Comparison of ENCODE assay signal across 13 mouse cellular contexts in genomic region chr4:148214460-148215136, GRCm38 (mm10). TPM values are rescaled to one million over a fixed set of nuclear protein-coding genes. Genes with fewer than 3 reads are reported as not detected.
DNase-seq lines count a peak whose midpoint lies in the region; ATAC-seq and TF ChIP-seq lines count a peak whose summit lies in the region.
"Had no signal": no experiment of that assay in that cellular context is flagged by ENCODE, and none has a peak within 500 bp of the region (broad histone marks: within the 10 kb centered on the region; RNA-seq: fewer than 3 reads in every experiment).

No protein-coding gene starts in this region.

- DNase-seq in embryonic facial prominence, embryonic 11.5 days (ENCODE audit: low spot score), result no peak
- DNase-seq in embryonic facial prominence, embryonic 10.5 days (ENCODE audit: low spot score), result no peak
- no peak for DNase-seq in midbrain, postnatal 0 days (ENCODE audit: low spot score)
- DNase-seq in layer of hippocampus, adult 8-10 months (ENCODE audit: low spot score in 2 of 2), result peak; percentile 64 to 75
- peak; percentile 71 to 74 for DNase-seq in right cerebral cortex, adult 2 months (ENCODE audit: low spot score in 2 of 2)
- no peak for DNase-seq in ovary, adult 18-20 months (ENCODE audit: low spot score)
- no peak for DNase-seq in urinary bladder, postnatal 4 days (ENCODE audit: low spot score in 2 of 2)
- DNase-seq: B cell, adult 2 months; gastrocnemius, postnatal 36 days; heart, postnatal 14 days had no signal

- WGBS in embryonic facial prominence, embryonic 11.5 days, result 47% methylated on average over 5 of the region's 5 CpGs
- 43% methylated on average over 5 of the region's 5 CpGs for WGBS in embryonic facial prominence, embryonic 10.5 days
- 53% methylated on average over 5 of the region's 5 CpGs for WGBS in midbrain, embryonic 12.5 days
- 51% methylated on average over 5 of the region's 5 CpGs for WGBS in midbrain, postnatal 0 days

- H3K27ac ChIP-seq in embryonic facial prominence, embryonic 11.5 days (replicated peaks; ENCODE audit: low read depth, low read length), result no peak overlapping the region
- no peak overlapping the region for H3K27ac ChIP-seq in embryonic facial prominence, embryonic 10.5 days (replicated peaks)
- no peak overlapping the region for H3K27ac ChIP-seq in midbrain, embryonic 12.5 days (replicated peaks)
- no peak overlapping the region for H3K27ac ChIP-seq in midbrain, postnatal 0 days (ENCODE audit: low read depth, low read length)
- H3K27ac ChIP-seq: embryonic facial prominence, embryonic 15.5 days; limb, embryonic 12.5 days had no signal

- H3K4me1 ChIP-seq in embryonic facial prominence, embryonic 11.5 days (ENCODE audit: control insufficient read depth, insufficient read depth, low read length), result no peaks in the 10 kb centered on the region
- H3K4me1 ChIP-seq in embryonic facial prominence, embryonic 10.5 days, result peaks cover 34% of the 10 kb centered on the region
- H3K4me1 ChIP-seq in midbrain, embryonic 12.5 days, result peaks cover 19% of the 10 kb centered on the region
- H3K4me1 ChIP-seq in midbrain, postnatal 0 days (ENCODE audit: insufficient read depth, low read length), result no peaks in the 10 kb centered on the region
- H3K4me1 ChIP-seq: embryonic facial prominence, embryonic 15.5 days had no signal

- no peaks in the 10 kb centered on the region for H3K36me3 ChIP-seq in embryonic facial prominence, embryonic 11.5 days (replicated peaks; ENCODE audit: control insufficient read depth, insufficient read depth, low read depth, low read length)
- no peaks in the 10 kb centered on the region for H3K36me3 ChIP-seq in embryonic facial prominence, embryonic 10.5 days (replicated peaks)
- H3K36me3 ChIP-seq in midbrain, embryonic 12.5 days, result no peaks in the 10 kb centered on the region
- H3K36me3 ChIP-seq in midbrain, postnatal 0 days (ENCODE audit: insufficient read depth, low read length), result no peaks in the 10 kb centered on the region
- H3K36me3 ChIP-seq: embryonic facial prominence, embryonic 15.5 days; limb, embryonic 12.5 days had no signal

- H3K4me3 ChIP-seq in embryonic facial prominence, embryonic 11.5 days (ENCODE audit: low read depth, low read length), result no peak overlapping the region
- H3K4me3 ChIP-seq in embryonic facial prominence, embryonic 10.5 days, result no peak overlapping the region
- H3K4me3 ChIP-seq in midbrain, embryonic 12.5 days, result no peak overlapping the region
- H3K4me3 ChIP-seq in midbrain, postnatal 0 days (ENCODE audit: low read depth, low read length), result no peak overlapping the region
- H3K4me3 ChIP-seq: embryonic facial prominence, embryonic 15.5 days; limb, embryonic 12.5 days had no signal

- no peaks in the 10 kb centered on the region; the same call in 1 of the 2 replicates for H3K27me3 ChIP-seq in embryonic facial prominence, embryonic 11.5 days (ENCODE audit: control insufficient read depth, insufficient read depth, low read length)
- H3K27me3 ChIP-seq in embryonic facial prominence, embryonic 10.5 days (replicated peaks; ENCODE audit: low read depth, poor library complexity, severe bottlenecking), result peaks cover 42% of the 10 kb centered on the region
- peaks cover 47% of the 10 kb centered on the region for H3K27me3 ChIP-seq in midbrain, embryonic 12.5 days
- H3K27me3 ChIP-seq in midbrain, postnatal 0 days (ENCODE audit: insufficient read depth, low read length), result no peaks in the 10 kb centered on the region

- H3K4me2 ChIP-seq in embryonic facial prominence, embryonic 11.5 days (ENCODE audit: low read depth, low read length), result no peak overlapping the region
- no peak overlapping the region for H3K4me2 ChIP-seq in midbrain, embryonic 12.5 days (replicated peaks)
- H3K4me2 ChIP-seq in midbrain, postnatal 0 days (ENCODE audit: low read depth, low read length, poor library complexity, severe bottlenecking), result no peak overlapping the region
- H3K4me2 ChIP-seq: embryonic facial prominence, embryonic 15.5 days; limb, embryonic 12.5 days had no signal

- no peaks in the 10 kb centered on the region for H3K9me3 ChIP-seq in embryonic facial prominence, embryonic 11.5 days (replicated peaks; ENCODE audit: control insufficient read depth, low read length)
- no peaks in the 10 kb centered on the region for H3K9me3 ChIP-seq in embryonic facial prominence, embryonic 10.5 days
- H3K9me3 ChIP-seq in midbrain, embryonic 12.5 days, result no peaks in the 10 kb centered on the region
- H3K9me3 ChIP-seq in midbrain, postnatal 0 days (ENCODE audit: low read length), result no peaks in the 10 kb centered on the region
- H3K9me3 ChIP-seq: embryonic facial prominence, embryonic 15.5 days; limb, embryonic 12.5 days had no signal

- H3K9ac ChIP-seq in embryonic facial prominence, embryonic 11.5 days (replicated peaks; ENCODE audit: low read length), result no peak overlapping the region
- H3K9ac ChIP-seq in midbrain, embryonic 12.5 days (replicated peaks), result no peak overlapping the region
- no peak overlapping the region for H3K9ac ChIP-seq in midbrain, postnatal 0 days (replicated peaks; ENCODE audit: low read length, poor library complexity, severe bottlenecking)
- H3K9ac ChIP-seq: embryonic facial prominence, embryonic 15.5 days; limb, embryonic 12.5 days had no signal

- peak; percentile 49; the same call in 1 of the 2 replicates for ATAC-seq in embryonic facial prominence, embryonic 11.5 days (replicated peaks; ENCODE audit: insufficient number of reproducible peaks, low FRiP score, low TSS enrichment, low read depth)
- peak; percentile 41; the same call in 1 of the 2 replicates for ATAC-seq in midbrain, embryonic 12.5 days (ENCODE audit: low FRiP score, low read depth)
- no peak for ATAC-seq in midbrain, postnatal 0 days (ENCODE audit: low FRiP score)

- no peak for TF ChIP-seq CTCF in midbrain, postnatal 0 days (IDR thresholded peaks at IDR 0.05)

RNA-seq across cellular contexts. Expression of gene Fbxo2, which starts 54.2 kb away (rescaled TPM):
- 1.5 and 1.9 TPM in 2 replicates for polyA plus RNA-seq in embryonic facial prominence, embryonic 11.5 days (2014; fragmentation: Nextera tagmentation; extraction: Ambion mirVana)
- 0.82 and 1.1 TPM in 2 replicates for polyA plus RNA-seq in embryonic facial prominence, embryonic 10.5 days (2016; fragmentation: Nextera tagmentation; extraction: Ambion mirVana)
- polyA plus RNA-seq in midbrain, embryonic 12.5 days (2016; fragmentation: Nextera tagmentation; extraction: Ambion mirVana), result 1.5 and 2.1 TPM in 2 replicates
- total RNA-seq in midbrain, postnatal 0 days (2014; rRNA removed), result 13.5 and 17.5 TPM in 2 replicates
- polyA plus RNA-seq in midbrain, postnatal 0 days (2015; fragmentation: Nextera tagmentation; extraction: Ambion mirVana), result 17.0 and 18.1 TPM in 2 replicates
- 100 to 1,000 TPM; 112 to 133 (median 119) TPM for total RNA-seq in layer of hippocampus, adult 8-10 months (2022)
- total RNA-seq: gastrocnemius, postnatal 36 days; heart, postnatal 14 days had no signal

RNA-seq across cellular contexts. Expression of gene Fbxo44, which starts 54.3 kb away (rescaled TPM):
- 24.0 and 25.1 TPM in 2 replicates for polyA plus RNA-seq in embryonic facial prominence, embryonic 11.5 days (2014; fragmentation: Nextera tagmentation; extraction: Ambion mirVana)
- polyA plus RNA-seq in embryonic facial prominence, embryonic 10.5 days (2016; fragmentation: Nextera tagmentation; extraction: Ambion mirVana), result 18.0 and 21.3 TPM in 2 replicates
- polyA plus RNA-seq in midbrain, embryonic 12.5 days (2016; fragmentation: Nextera tagmentation; extraction: Ambion mirVana), result 77.4 and 79.8 TPM in 2 replicates
- 169 and 189 TPM in 2 replicates for total RNA-seq in midbrain, postnatal 0 days (2014; rRNA removed)
- polyA plus RNA-seq in midbrain, postnatal 0 days (2015; fragmentation: Nextera tagmentation; extraction: Ambion mirVana), result 107 and 116 TPM in 2 replicates
- total RNA-seq in layer of hippocampus, adult 8-10 months (2022), result 100 to 1,000 TPM; 136 to 157 (median 147) TPM

Comparison
In these comparisons a context has a peak if more than half of its experiments do, and no peak if none do; other contexts are left out.
1. DNase-seq: peak in layer of hippocampus, adult 8-10 months (2 of 2) and right cerebral cortex, adult 2 months (2 of 2); none in embryonic facial prominence, embryonic 11.5 days (single experiment), embryonic facial prominence, embryonic 10.5 days (single experiment), midbrain, postnatal 0 days (single experiment), ovary, adult 18-20 months (single experiment) and urinary bladder, postnatal 4 days (0 of 2).